Mouse (Mus musculus) frontal cortex, adult 2 months (tissue): ENCODE measurements at regions not wholly inside any gene's neighbourhood (a gene's known extent, or its start where the extent isn't known, plus 50 kb on each side); places are given as distances from the start of the nearest gene placed in this dataset.
A peak's percentile ranks its signal among the peaks of the same experiment; 100 is the strongest.

Source experiments
- DNase-seq, 2 experiments: peaks; one replicate each; pipeline ENCODE4 v3.0.0; 2022; ENCODE audit warnings: low spot score in 1 of 2; ENCODE audit errors: extremely low spot score in 1 of 2

- DNase-seq: no peak
These were observed 164.3 kb upstream of the Foxd3 start for GRCm38 (mm10) chr4:99491536-99492514.

- DNase-seq: no peak
These were observed 152.8 kb upstream of the Foxd3 start for GRCm38 (mm10) chr4:99503221-99503744.

GRCm38 (mm10) chr4:99511993-99512392 lies 144.1 kb upstream of the Foxd3 start:
- no peak for DNase-seq

GRCm38 (mm10) chr4:99516883-99517282 lies 139.2 kb upstream of the Foxd3 start:
- DNase-seq: no peak

- DNase-seq: no peak
These were observed 128.7 kb upstream of the Foxd3 start for GRCm38 (mm10) chr4:99527441-99527840.

GRCm38 (mm10) chr4:99544014-99544413 lies 112.1 kb upstream of the Foxd3 start:
- DNase-seq: no peak

- DNase-seq: no peak
These were observed 110.4 kb upstream of the Foxd3 start for GRCm38 (mm10) chr4:99545742-99546141.

GRCm38 (mm10) chr4:99557963-99558362 lies 98.1 kb upstream of the Foxd3 start:
- no peak for DNase-seq

- no peak for DNase-seq
These were observed 95.5 kb upstream of the Foxd3 start for GRCm38 (mm10) chr4:99560604-99561003.

- DNase-seq: peak in 1 of 2 experiments; percentile 12
These were observed 94.6 kb upstream of the Foxd3 start for GRCm38 (mm10) chr4:99561506-99561937.

GRCm38 (mm10) chr4:99565401-99565800 lies 90.7 kb upstream of the Foxd3 start:
- no peak for DNase-seq

- DNase-seq: peak in 1 of 2 experiments; percentile 16
These were observed 83.1 kb upstream of the Foxd3 start for GRCm38 (mm10) chr4:99572841-99573642.

GRCm38 (mm10) chr4:99574021-99574531 lies 82.0 kb upstream of the Foxd3 start:
- DNase-seq: no peak

- DNase-seq: no peak
These were observed 81.1 kb upstream of the Foxd3 start for GRCm38 (mm10) chr4:99574984-99575383.

- DNase-seq: no peak
These were observed 58.3 kb upstream of the Foxd3 start for GRCm38 (mm10) chr4:99597781-99598180.

GRCm38 (mm10) chr4:99600741-99601140 lies 55.4 kb upstream of the Foxd3 start:
- DNase-seq: peak in 1 of 2 experiments; percentile 0

- no peak for DNase-seq
These were observed 54.6 kb upstream of the Foxd3 start for GRCm38 (mm10) chr4:99601463-99601862.
